Mouse (Mus musculus): Measurements from ENCODE around the gene Ppp1r1c.

DNA sequence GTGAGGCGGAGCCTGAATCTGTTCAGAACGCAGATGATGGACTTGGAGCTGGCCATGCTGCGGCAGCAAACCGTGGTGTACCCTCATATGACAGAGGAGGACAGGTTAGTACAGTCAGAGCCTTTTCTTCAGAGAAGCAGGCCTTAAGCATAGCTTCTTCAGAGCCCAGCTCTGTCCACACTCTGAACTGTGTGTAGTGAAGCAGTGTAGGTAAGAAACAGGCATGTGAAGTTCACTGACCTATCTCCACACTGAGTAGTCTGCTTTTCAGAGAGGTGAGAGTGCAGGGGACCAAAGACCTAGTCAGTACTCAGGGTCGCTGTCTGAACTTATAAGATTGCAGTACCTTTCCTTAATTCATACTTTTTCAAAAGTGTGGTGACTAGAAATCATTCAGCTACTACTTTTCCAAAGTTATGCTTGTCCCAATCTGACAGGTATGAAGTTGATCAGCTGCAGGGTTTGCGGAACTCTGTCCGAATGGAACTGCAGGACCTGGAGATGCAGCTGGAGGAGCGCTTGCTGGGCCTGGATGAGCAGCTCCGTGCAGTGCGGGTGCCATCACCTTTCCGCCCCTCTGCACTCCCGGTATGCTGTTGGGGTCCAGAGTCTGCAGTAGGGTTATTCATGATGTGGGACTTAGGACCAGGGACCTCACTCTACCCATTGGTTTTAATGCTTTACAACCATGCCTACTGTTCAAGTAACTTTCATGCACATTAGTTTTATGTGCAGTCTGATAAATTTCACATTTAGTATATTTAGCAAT lies 47.0 kb upstream of the Ppp1r1c start:
- no peak for TF ChIP-seq EP300 (optimal IDR thresholded peaks at IDR 0.05)
- no peak for TF ChIP-seq CTCF (IDR thresholded peaks at IDR 0.05; ENCODE audit: low read depth)
